Mouse (Mus musculus): ENCODE results near the gene C1rl. TPM values are rescaled to one million over a fixed set of nuclear protein-coding genes. Genes with fewer than 3 reads are reported as not detected.
"Not testable (repeated sequence)": the region's sequence is repeated elsewhere in the genome, so short reads cannot be mapped to it uniquely, and the experiment has no call there.

The C1rl gene
- polyA plus RNA-seq (2012; rRNA removed): 5.0 and 6.3 TPM in 2 replicates

DNA sequence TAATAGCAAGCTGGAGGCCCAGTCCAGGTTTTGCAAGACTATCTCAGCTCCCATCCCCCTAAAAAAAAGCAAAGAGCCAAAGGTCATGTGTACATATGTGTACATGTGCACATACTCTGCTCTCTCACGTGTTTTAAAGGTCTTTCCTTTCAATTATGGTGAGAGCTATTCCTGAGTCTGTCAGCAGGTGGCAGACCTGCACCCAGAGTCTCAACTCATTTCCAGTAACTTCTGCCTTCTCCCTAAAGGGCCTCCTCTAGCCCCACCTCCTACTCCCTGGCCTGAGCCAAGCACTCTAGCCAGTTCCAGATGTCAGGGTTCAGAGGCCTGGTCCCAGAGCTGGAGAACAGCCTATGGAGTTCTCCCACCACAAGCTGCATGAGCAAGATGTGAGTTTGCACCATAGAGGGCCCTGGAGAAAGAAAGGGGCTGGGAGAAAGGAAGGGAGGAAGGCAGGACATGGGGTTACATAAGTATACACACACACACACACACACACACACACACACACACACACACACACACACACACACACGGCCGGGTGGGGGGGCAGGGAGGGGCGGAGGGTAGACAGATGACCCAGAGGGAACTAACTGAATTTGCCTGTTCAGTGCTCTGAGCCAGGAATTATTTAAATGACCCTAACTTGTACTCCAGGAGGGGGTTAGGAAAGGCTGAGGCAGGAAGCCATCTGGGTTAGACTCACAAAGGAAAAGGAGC lies at the start of gene C1rl:
Gene C1rl, plus strand, starts transcription at position 272 of the 720 bp plus-strand sequence.
- peak; percentile 47 for DNase-seq (ENCODE audit: low spot score)

DNA sequence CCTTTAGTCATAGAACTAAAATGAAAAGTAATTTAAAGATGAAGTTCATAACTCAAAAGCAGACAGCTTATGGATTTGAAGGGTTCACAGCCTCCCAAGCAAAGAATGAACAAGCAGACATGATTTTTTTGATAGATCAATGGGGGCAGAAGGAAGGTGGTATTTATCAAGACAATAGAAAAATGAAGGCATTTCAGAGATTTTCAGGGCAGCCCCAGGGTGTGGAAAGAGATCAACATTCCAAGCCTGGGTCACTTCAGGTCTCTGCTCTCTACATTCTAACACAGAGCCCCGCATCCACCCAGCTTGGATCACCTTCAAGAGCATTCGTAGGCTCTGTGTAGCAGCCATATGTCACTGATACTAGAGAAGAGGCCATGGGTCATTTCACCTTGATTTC lies 49.6 kb upstream of the C1rl start:
- DNase-seq (ENCODE audit: low spot score): no peak

DNA sequence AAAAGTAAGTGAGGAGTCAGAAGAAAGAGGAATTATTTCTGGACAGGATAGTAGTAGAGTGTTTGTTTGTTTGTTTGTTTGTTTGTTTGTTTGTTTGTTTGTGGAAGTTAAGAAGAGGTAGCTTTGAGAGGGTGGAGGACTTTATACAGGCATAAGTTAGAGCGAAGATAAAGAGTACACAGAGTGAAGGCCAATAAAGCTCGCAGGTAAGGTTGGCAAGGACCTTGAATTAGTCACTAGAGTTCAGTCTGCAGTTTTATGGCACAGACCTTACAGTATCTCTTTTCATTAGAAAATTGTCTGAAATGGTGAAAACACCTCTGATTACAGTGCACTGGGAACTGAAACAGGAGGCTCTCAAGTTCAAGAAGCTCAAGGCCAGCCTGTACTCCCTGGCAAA lies 46.9 kb upstream of the C1rl start:
- DNase-seq (ENCODE audit: low spot score): no peak

DNA sequence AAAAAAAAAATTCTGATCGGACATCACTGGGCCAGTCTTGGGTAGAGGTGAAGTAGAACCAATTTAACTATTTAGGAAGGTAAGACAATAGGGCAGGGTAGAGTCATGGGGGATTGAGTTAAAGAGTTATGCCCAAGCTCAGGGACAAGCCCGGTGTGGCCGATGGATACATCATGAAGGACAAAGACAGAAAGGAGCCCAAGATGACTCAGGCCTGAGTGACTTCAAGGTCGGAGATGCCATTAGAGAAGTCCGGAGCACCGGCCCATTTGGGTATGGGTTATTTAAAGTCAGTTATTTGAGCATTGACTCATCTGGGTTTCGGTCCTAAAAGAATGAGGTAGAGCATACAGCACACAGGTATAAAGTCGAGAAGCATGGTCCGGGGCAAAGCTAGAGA lies 46.5 kb upstream of the C1rl start:
- no peak for DNase-seq (ENCODE audit: low spot score)

DNA sequence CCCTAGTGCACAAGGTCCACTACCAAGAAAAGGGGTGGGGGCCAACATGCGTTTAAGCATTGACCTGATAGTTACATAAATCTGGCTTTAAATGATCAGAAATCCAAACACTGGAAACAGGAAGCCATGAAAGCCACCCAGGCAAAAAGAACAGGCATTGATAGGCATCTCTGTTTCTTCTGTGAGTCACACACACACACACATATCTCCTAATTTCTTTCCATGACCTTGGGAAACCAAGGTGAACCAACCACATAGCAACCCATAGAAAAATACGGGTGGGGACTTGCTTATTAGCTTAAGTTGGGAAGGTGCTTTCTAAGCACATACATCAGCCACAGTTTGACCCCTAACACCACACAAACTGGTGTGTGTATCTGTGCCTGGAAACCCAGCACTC lies 45.6 kb upstream of the C1rl start:
- DNase-seq (ENCODE audit: low spot score): no peak

DNA sequence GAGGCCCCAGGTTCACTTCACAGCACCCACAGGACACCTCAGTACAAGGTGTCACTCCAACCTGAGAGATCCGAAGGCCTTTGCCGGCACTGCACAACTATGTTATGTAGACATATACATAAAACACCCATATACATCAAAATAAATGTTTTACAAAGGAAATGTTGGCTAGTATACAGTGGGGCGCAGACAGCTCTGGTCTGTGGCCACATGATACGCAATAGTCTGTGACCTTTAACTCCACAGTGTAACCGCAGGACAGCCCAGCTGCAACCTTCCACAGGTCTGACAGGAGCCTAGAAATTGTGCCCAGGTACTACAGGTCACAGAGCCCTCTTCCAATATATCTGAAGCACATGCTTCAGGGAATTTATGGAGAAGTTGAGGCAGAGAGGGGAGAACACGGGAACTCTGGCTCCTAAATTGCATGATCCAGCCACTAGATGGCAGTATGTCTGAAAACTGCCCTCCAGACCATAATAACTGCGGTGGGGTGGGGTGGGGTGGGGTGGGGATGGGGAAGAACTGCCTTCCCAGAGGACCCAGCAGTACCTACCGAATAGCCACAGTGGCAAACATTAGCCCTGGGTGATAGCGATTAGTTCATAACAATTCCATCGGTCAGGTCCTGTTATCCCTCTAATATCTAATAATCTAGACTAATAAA lies 44.6 kb upstream of the C1rl start:
- DNase-seq (ENCODE audit: low spot score): no peak

DNA sequence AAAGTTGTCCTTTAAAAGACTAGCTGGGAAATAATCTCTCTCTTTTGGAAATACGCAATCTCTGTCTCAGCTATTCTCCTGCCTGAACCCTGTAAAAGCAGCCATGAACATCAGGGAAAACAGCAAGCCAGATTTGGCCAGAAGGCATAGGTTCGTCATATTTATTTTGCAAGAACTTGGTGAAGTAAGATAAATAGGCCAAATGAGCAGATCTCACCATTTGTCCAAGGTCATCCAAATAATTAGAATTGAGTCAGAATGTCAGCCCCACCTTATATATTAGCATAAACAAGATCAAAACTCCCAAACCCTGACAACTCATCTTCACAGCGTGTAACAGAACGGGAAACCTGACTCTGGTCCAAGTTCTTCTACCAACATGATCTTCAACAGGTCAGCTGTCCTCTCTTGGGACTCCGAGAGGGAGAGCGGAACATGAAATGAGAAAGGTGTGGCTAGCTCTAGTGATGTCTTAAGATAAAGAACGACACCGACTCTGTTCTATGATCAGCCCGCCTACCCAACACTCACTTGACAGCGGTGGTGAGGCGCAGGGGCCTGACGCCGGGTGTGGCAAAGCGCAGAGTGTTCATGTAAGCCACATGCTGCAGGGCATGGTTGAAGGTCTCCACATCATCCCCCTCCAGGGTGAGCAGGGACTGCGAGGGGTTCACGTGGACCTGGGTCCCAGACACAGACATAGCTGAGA lies 43.8 kb upstream of the C1rl start:
- no peak for DNase-seq (ENCODE audit: low spot score)

DNA sequence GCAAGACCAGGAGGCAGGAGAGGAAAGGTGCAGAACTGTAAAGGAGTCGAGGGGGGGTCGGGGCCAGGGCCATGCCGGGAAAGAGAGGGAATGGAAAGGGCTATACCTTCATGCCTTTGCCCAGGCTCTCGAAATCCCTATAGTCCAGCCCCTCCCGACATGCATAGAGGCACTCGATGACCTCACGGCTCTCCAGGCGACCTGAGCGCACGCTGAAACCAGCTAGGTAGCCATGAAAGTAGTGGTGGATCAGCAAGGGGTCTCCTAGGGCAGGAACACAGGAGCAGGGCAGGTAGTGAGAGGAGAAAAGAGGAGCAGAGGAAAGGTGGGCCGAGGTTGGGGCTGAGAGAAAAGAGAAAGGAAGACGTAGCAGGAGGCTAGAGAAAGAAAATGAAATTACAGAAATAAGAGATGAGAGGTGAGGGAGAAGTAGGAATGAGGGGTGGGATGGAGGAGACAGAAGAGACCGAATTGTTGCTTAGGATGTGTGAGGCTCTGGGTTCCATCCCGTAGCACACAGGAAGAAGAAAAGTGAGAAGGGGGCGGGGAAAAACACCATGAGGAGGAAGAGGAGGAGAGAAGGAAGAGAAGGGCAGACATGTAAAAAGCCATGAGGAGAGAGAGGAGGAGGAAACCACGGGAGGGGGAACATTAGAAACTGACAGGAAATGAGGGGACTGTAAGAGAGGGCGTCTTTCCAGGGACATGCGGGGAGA lies 43.1 kb upstream of the C1rl start:
- no peak for DNase-seq (ENCODE audit: low spot score)

DNA sequence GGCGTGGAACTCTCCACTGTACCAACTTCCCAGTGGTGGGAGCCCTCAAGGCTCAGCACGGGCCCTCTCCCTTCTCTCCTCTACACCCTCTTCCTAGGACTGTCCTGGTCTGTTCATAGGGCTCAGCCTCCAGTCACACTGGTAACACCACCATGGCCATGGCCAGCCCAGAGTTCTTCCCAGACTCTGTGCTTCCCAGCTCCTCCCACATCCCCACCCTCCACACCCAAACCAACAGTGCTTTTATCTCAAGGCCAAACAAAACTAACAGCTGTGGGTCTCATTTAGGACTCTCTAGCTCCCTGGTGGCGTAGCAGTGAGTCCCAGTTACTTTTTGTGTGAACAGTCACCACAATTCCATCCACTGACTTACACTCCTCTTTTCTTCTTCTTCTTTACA lies 40.9 kb upstream of the C1rl start:
- DNase-seq (ENCODE audit: low spot score): no peak

DNA sequence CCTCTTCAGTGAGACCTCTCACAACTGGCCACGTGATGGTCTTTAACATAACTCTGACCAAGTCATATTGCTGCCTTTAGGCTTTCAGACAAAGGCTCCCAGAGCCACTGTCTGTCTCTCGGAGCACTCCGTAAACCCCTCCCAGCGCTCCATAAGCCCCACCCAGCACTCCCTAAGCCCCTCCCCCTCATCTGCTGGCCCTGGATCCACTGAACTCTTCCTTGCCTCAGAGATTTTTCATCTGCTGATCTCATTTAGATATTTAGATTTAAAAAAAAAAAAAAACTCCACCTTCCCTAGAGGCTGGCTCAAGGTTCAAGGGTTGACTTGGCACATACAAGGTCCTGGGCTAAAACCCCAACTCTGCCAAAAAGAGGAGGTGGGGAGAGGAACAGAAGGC lies 39.2 kb upstream of the C1rl start:
- no peak for DNase-seq (ENCODE audit: low spot score)

DNA sequence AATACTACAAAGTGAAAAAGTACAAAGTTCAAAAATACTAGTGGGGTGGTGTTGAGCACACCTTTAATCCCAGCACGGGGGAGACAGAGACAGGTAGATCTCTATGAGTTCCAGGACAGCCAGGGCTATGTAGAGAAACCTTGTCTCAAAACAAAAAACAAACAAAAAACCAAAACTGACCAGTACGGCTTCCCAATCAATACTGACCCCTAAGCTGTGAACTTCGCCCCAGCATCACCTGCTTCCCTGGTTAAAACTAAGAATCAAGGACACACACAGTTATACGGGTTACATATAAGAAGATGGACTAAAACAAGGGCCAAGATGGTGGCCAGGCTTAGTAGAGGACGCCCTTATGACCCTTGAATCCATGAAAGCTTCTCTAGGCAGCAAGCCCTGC lies 36.7 kb upstream of the C1rl start:
- DNase-seq (ENCODE audit: low spot score): no peak

DNA sequence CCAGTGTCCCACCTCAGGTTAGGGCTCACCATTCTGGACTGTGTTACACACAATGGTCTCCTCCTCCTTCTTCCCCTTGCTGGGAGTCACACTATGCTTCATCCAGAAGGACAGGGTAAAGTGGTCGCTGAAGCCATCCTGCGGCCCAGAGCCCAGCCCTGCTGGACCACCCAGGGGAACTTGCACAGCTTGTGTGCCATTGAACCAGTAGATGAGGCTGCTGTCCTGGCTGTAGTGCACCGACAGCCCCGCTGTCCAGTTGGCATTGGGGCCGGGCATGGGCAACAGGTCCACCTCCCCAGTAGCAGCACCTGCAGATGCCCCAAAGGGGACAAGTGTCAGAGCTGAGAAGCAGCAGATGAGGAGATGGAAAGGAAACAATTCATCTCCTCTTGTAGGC lies 35.1 kb upstream of the C1rl start:
- DNase-seq (ENCODE audit: low spot score): no peak

DNA sequence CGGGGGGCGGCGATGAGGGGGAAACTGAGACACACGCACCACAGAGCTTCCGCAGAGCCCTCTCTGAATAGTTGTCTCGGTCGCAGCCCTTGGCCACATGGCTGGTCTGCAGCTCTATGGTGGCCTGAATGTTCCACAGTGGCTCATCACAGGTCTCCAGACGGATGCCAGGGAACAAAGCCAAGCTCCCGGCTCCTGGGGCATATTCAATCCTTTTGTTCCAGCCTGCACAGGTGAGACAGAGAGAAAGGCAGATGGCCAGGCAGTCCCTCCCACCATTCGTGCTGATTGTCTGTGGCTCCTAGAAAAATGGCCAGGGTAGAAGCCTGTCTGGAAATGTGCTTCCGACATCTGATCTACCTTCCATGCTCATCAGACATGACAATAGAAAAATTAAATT lies 34.4 kb upstream of the C1rl start:
- no peak for DNase-seq (ENCODE audit: low spot score)

DNA sequence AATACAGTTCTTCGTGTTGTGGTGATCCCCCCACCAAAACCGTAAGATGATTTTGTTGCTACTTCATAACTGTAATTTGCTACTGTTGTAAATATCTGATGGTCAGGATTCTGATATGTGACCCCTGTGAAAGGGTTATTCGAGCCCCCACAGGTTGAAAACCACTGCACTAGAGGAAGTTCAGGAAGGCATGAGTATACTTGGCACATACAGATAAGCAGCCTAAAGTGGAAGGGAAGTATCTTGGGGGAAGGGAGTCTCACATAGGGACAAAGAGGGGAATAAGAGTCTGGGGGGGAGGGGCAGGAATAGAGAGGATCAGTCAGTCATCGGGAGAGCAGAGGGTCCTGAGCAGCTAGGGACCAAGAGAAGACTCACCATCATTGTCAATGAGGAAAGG lies 33.5 kb upstream of the C1rl start:
- no peak for DNase-seq (ENCODE audit: low spot score)

DNA sequence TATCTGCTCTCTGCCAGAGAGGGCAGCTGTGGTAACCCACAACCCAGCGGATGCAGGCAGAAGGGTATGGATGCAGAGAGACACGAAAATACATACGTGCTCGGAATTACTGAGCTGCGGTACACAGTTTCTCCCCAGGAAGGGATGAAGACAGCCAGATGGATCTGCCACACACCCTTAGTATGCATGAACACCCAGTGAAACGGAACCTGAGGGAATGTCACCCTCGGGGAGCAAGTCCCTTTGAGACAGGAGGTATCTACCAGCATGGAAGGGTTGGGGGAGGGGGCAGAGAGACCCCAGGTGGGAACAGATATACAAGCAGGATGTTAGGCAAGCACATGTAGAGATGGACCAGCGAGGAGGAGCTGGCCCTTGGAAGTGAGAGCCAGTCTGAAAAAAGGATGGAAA lies 29.0 kb upstream of the C1rl start:
- DNase-seq (ENCODE audit: low spot score): no peak

DNA sequence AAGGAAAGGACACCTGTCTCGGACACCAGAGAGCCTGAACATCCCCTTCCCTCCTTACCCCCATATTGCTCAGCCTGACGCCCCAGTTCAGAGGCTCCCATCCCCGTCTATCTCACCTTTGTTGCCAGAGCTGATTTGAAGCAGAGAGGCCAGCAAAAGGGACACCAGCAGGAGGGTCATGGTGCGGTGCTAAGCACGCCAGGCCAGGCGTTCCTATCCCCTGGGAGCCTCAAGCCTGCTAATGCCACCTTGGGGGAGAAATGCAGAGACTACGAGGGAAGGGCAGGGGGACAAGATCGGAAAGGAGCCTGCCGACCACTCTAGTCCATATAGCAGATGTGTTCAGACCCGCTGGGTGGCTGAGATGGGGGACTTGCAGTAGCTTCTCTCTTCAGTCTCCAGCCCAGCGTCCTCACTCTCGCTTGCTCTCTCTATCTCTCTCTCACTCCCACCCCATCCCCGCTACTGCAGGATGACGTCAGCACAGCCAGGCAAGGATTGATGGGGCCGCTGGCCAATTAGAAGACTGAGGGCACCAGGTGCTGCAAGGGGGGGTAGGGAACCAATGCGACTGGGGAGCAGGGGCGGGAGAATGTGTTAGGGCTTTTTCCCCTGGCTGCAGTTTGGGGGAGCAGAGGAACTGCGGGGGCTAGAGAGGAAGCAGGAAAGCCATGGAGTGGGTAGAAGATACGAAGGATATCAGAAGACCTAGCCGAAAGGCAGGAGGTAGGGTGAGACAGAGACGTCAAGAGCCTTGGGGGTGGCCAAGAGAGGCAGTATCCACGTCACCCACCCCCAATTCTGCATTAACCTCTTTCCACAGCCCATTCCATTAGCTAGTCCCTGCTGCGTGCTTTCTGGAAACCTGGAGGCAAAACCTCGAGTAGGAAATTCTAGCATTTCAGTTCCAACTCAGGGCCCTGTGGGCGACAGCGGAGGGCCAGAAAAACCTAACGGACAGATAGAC lies 28.3 kb upstream of the C1rl start, which contains the start of gene Clstn3:
Gene Clstn3, minus strand, starts transcription at position 490 of the 967 bp plus-strand sequence.
- no peak for DNase-seq (ENCODE audit: low spot score)

DNA sequence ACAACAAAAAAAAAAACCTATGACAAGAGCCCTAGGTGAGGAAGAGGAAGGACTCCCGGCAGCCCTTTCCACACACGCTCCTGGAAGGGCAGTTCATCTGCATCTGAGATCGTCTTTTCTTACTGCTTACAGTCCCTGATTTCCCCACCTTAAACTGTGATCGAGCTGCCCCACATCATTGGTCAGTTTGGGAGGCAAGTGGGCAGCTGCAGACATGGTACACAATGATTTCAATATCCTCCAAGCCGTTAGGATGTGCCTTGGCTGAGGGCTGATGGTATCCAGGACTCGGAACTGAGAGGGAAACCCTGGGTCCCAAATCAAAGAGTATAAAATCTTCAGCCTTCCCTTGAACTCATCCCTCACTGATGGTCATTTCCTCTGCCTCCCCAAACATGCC lies 27.6 kb upstream of the C1rl start:
- DNase-seq (ENCODE audit: low spot score): no peak

DNA sequence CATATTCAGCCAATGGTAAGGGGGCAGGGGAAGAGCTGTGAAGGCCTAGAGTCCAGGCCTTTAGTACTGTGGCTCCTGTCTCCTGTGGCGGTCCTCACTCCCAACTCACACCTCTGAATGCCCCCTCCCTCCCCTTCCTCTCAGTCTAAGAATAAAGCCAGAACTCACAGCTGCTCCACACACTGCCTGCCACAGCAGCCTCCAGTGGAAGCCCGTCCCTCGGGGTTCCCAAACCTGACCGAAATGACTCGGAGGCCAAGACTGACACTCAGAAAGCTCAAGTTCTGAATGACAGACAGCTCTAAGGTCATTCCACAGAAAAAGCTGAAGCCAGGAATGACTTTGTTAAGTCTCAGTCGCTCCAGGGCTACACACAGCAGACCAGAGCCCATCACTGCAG lies 27.2 kb upstream of the C1rl start:
- DNase-seq (ENCODE audit: low spot score): no peak

DNA sequence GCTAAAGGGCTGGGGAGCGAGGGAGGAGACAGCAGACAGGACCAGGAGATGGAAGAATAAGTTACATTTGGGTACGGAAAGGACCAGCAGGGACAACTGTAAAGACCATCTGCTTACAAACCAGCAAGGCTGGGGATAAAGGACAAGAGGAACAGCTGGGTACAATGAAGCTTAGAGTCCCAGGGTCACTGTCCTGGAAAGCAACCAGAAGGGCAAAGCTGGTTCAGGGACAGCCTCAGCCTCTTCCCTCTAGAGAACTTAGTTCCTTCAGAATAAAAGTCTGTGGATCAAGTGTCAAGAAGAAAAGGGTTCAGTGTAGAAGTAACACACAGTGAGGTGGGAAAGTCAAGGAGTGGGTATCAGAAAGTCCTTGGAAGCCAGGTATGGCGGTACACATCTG lies 21.8 kb upstream of the C1rl start:
- DNase-seq (ENCODE audit: low spot score): no peak

DNA sequence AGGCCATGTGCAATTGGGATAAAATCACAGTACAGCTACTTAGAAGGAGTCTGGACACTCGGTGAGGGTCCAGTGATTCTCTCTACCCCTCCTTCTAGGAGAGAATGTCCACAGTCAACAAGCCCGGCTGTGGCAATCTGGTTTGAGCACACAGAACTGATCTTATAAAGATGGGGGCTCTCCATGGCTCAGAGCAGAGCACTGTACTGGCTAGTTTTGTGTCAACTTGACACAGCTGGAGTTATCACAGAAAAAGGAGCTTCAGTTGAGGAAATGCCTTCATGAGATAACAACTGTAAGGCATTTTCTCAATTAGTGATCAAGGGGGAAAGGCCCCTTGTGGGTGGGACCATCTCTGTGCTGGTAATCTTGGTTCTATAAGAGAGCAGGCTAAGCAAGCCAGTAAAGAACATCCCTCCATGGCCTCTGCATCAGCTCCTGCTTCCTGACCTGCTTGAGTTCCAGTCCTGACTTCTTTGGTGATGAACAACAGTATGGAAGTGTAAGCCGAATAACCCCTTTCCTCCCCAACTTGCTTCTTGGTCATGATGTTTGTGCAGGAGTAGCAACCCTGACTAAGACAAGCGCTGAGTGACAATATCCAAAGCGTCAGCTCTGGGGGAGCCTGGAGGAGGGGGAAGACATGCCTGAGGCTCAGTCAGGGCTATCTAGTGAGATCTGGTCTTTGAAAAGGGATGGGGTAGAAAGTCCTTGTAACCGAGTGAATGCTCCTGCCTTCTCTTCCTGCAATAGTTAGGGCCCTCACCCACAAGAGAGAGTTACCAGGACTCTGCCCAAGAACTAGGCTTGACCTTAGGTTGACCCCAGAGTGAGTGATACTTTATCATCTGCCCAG lies 20.9 kb upstream of the C1rl start:
- not testable (repeated sequence) for DNase-seq (ENCODE audit: low spot score)

Measured in urinary bladder, adult 2 months (tissue).